Mouse (Mus musculus) right cerebral cortex, postnatal 14 days (tissue): Measurements from ENCODE around the gene Fam3a.
A peak's percentile ranks its signal among the peaks of the same experiment; 100 is the strongest.
"Not testable (repeated sequence)": the region's sequence is repeated elsewhere in the genome, so short reads cannot be mapped to it uniquely, and the experiment has no call there.

Experiments
- DNase-seq: peaks from one replicate; pipeline ENCODE4 v3.0.0; 2022

Fam3a gene

GRCm38 (mm10) chrX:74392535-74393443 lies at the start of gene Fam3a, which contains the start of gene Ikbkg:
TSS of gene Fam3a (minus strand) at chrX:74393272.
TSS of gene Ikbkg (plus strand) at chrX:74393290.
- DNase-seq: peak; percentile 72

GRCm38 (mm10) chrX:74429290-74429821 lies 36.3 kb upstream of the Fam3a start:
- peak; percentile 26 for DNase-seq

GRCm38 (mm10) chrX:74428826-74429276 lies 35.8 kb upstream of the Fam3a start, which contains the start of gene G6pdx:
TSS of gene G6pdx (minus strand) at chrX:74429194.
- peak; percentile 78 for DNase-seq

GRCm38 (mm10) chrX:74428146-74428825 lies 35.2 kb upstream of the Fam3a start:
- no peak for DNase-seq

GRCm38 (mm10) chrX:74427116-74427515 lies 34.0 kb upstream of the Fam3a start:
- no peak for DNase-seq

GRCm38 (mm10) chrX:74426256-74426655 lies 33.2 kb upstream of the Fam3a start:
- no peak for DNase-seq

GRCm38 (mm10) chrX:74425195-74425594 lies 32.1 kb upstream of the Fam3a start:
- no peak for DNase-seq

- no peak for DNase-seq
These were observed 31.4 kb upstream of the Fam3a start for GRCm38 (mm10) chrX:74424443-74424842.

GRCm38 (mm10) chrX:74413377-74413776 lies 20.3 kb upstream of the Fam3a start:
- peak; percentile 46 for DNase-seq

- DNase-seq: no peak
These were observed 15.3 kb upstream of the Fam3a start for GRCm38 (mm10) chrX:74408340-74408739.

- no peak for DNase-seq
These were observed 7.1 kb upstream of the Fam3a start for GRCm38 (mm10) chrX:74400136-74400535.

GRCm38 (mm10) chrX:74388153-74388552 lies 4.9 kb downstream of the Fam3a start:
- no peak for DNase-seq

GRCm38 (mm10) chrX:74384451-74384850 lies 8.6 kb downstream of the Fam3a start:
- DNase-seq: no peak

- DNase-seq: peak; percentile 80
These were observed 20.1 kb downstream of the Fam3a start, which contains the start of the genes Ubl4a and Slc10a3 for GRCm38 (mm10) chrX:74372888-74373549. TSS of gene Ubl4a (minus strand) at chrX:74373218. TSS of gene Slc10a3 (minus strand) at chrX:74373349.

GRCm38 (mm10) chrX:74368209-74368909 lies 24.7 kb downstream of the Fam3a start:
- peak; percentile 65 for DNase-seq

- no peak for DNase-seq
These were observed 25.6 kb downstream of the Fam3a start for GRCm38 (mm10) chrX:74367512-74367911.

GRCm38 (mm10) chrX:74359171-74359570 lies 33.9 kb downstream of the Fam3a start:
- no peak for DNase-seq

- not testable (repeated sequence) for DNase-seq
These were observed 36.0 kb downstream of the Fam3a start for GRCm38 (mm10) chrX:74357069-74357468.

- DNase-seq: peak; percentile 73
These were observed 39.7 kb downstream of the Fam3a start, which contains the start of gene Lage3 for GRCm38 (mm10) chrX:74353467-74353770. TSS of gene Lage3 (minus strand) at chrX:74353618.

GRCm38 (mm10) chrX:74352645-74353466 lies 40.2 kb downstream of the Fam3a start:
- no peak for DNase-seq
